Mouse (Mus musculus) kidney, adult 10 weeks (tissue): Measurements from ENCODE around the gene Igsf21. TPM values are rescaled to one million over a fixed set of nuclear protein-coding genes. Genes with fewer than 3 reads are reported as not detected.

ENCODE experiments used
- polyA plus RNA-seq: library from polyadenylated mRNA; stranded (reverse); fragments of 350-450 nt; fragmentation: Illumina TruSeq; extraction: RNeasy Lipid Tissue Mini Kit (QIAGEN cat#74804); gene quantifications from one replicate; pipeline ENCODE4 v1.2.3, GENCODE M21; 2014; ENCODE audit warnings: low read depth, low replicate concordance

Gene Igsf21
- polyA plus RNA-seq = not detected

GRCm38 (mm10) chr4:140246180-140247005, at the start of gene Igsf21:
TSS of gene Igsf21 (minus strand) at chr4:140246784.

